Mouse (Mus musculus) T-helper 17 cell (primary cell): ENCODE measurements around the gene Hoxb3.

Source experiments
- in situ Hi-C, 2 experiments: fragments of 300-600 bp; cut with MboI, MseI; formaldehyde crosslinking; loops; 1 replicate in 1 of 2; 2 replicates in 1 of 2; pipeline ENCODE4 v1.15.1; 2025; ENCODE audit warnings: high pct_unique_total_duplicates in 2 of 2

Hoxb3 gene

GRCm38 (mm10) chr11:96316696-96317607 lies 6.2 kb upstream of the Hoxb3 start:
- in situ Hi-C loops = loop anchor here in 1 of 2 experiments (25.0 kb wide), 1 partner anchor 245 kb away; no protein-coding TSS in a partner anchor

- in situ Hi-C loops = loop anchor here in 1 of 2 experiments (25.0 kb wide), 1 partner anchor 245 kb away; no protein-coding TSS in a partner anchor
Observed at GRCm38 (mm10) chr11:96317608-96318367, 5.3 kb upstream of the Hoxb3 start, which contains the start of gene Hoxb4. TSS of gene Hoxb4 (plus strand) at chr11:96318267.

- in situ Hi-C loops = loop anchor here in 1 of 2 experiments (25.0 kb wide), 1 partner anchor 244 kb away; no protein-coding TSS in a partner anchor
Observed at GRCm38 (mm10) chr11:96318368-96319070, 4.6 kb upstream of the Hoxb3 start.

GRCm38 (mm10) chr11:96319071-96319902 lies 3.8 kb upstream of the Hoxb3 start:
- in situ Hi-C loops = loop anchor here in 1 of 2 experiments (25.0 kb wide), 1 partner anchor 243 kb away; no protein-coding TSS in a partner anchor

GRCm38 (mm10) chr11:96319910-96320309 lies 3.2 kb upstream of the Hoxb3 start:
- in situ Hi-C loops = loop anchor here in 1 of 2 experiments (25.0 kb wide), 1 partner anchor 242 kb away; no protein-coding TSS in a partner anchor

- in situ Hi-C loops = loop anchor here in 1 of 2 experiments (25.0 kb wide), 1 partner anchor 242 kb away; no protein-coding TSS in a partner anchor
Observed at GRCm38 (mm10) chr11:96320688-96321087, 2.4 kb upstream of the Hoxb3 start.

- in situ Hi-C loops = loop anchor here in 1 of 2 experiments (25.0 kb wide), 1 partner anchor 240 kb away; no protein-coding TSS in a partner anchor
Observed at GRCm38 (mm10) chr11:96321846-96322245, 1.3 kb upstream of the Hoxb3 start.

- in situ Hi-C loops = loop anchor here in 1 of 2 experiments (25.0 kb wide), 1 partner anchor 240 kb away; no protein-coding TSS in a partner anchor
Observed at GRCm38 (mm10) chr11:96322738-96323137, 388 bp upstream of the Hoxb3 start.

- in situ Hi-C loops = loop anchor here in 1 of 2 experiments (25.0 kb wide), 1 partner anchor 238 kb away; no protein-coding TSS in a partner anchor
Observed at GRCm38 (mm10) chr11:96324125-96324524, 999 bp downstream of the Hoxb3 start.

- in situ Hi-C loops = loop anchor here in 1 of 2 experiments (25.0 kb wide), 1 partner anchor 237 kb away; no protein-coding TSS in a partner anchor
Observed at GRCm38 (mm10) chr11:96324965-96325364, 1.8 kb downstream of the Hoxb3 start.

GRCm38 (mm10) chr11:96325747-96326212 lies 2.7 kb downstream of the Hoxb3 start:
- in situ Hi-C loops = no loop called here

- in situ Hi-C loops = no loop called here
Observed at GRCm38 (mm10) chr11:96326705-96327104, 3.6 kb downstream of the Hoxb3 start.

- in situ Hi-C loops = no loop called here
Observed at GRCm38 (mm10) chr11:96327122-96327521, 4.0 kb downstream of the Hoxb3 start.

GRCm38 (mm10) chr11:96327750-96328149 lies 4.6 kb downstream of the Hoxb3 start:
- in situ Hi-C loops = no loop called here

GRCm38 (mm10) chr11:96328605-96329004 lies 5.5 kb downstream of the Hoxb3 start:
- in situ Hi-C loops = no loop called here

GRCm38 (mm10) chr11:96332105-96332504 lies 9.0 kb downstream of the Hoxb3 start:
- in situ Hi-C loops = no loop called here

GRCm38 (mm10) chr11:96332618-96333032 lies 9.5 kb downstream of the Hoxb3 start:
- in situ Hi-C loops = no loop called here

GRCm38 (mm10) chr11:96333241-96334001 lies 10.3 kb downstream of the Hoxb3 start:
- in situ Hi-C loops = no loop called here

GRCm38 (mm10) chr11:96334002-96334364 lies 10.9 kb downstream of the Hoxb3 start:
- in situ Hi-C loops = no loop called here
